Mouse (Mus musculus): ENCODE data around the gene Gpr183. TPM values are rescaled to one million over a fixed set of nuclear protein-coding genes. Genes with fewer than 3 reads are reported as not detected.

Gene Gpr183
- polyA plus RNA-seq, 1 experiment from 2014 or later, result 3.0 TPM

- no peak for ATAC-seq (ENCODE audit: insufficient number of reproducible peaks, insufficient read depth, low FRiP score, low TSS enrichment, low read depth)
- H3K36me3 ChIP-seq, result peaks cover 55% of the 10 kb centered on the region
Observed at GRCm38 (mm10) chr14:121996786-121997185, 31.8 kb upstream of the Gpr183 start.

GRCm38 (mm10) chr14:121995557-121995870 lies 30.5 kb upstream of the Gpr183 start:
- H3K36me3 ChIP-seq, result peaks cover 44% of the 10 kb centered on the region
- H3K27me3 ChIP-seq, result no peaks in the 10 kb centered on the region
- ATAC-seq (ENCODE audit: insufficient number of reproducible peaks, insufficient read depth, low FRiP score, low TSS enrichment, low read depth), result no peak
- H3K9me3 ChIP-seq, result no peaks in the 10 kb centered on the region
- no peak overlapping the region for H3K27ac ChIP-seq
- no peak overlapping the region for H3K9ac ChIP-seq (replicated peaks)
- no peak overlapping the region for H3K4me3 ChIP-seq (replicated peaks)
- WGBS, result 100% methylated on average over 1 of the region's 1 CpGs
- H3K4me2 ChIP-seq, result no peak overlapping the region
- H3K4me1 ChIP-seq (replicated peaks), result no peaks in the 10 kb centered on the region

More at GRCm38 (mm10) chr14:121996786-121997185, 31.8 kb upstream of the Gpr183 start:
- no peak overlapping the region for H3K4me2 ChIP-seq
- H3K27ac ChIP-seq, result no peak overlapping the region
- no peak overlapping the region for H3K9ac ChIP-seq (replicated peaks)
- no peaks in the 10 kb centered on the region for H3K27me3 ChIP-seq
- no peak overlapping the region for H3K4me3 ChIP-seq (replicated peaks)
- 86% methylated on average over 8 of the region's 8 CpGs for WGBS
- H3K4me1 ChIP-seq (replicated peaks), result no peaks in the 10 kb centered on the region
- H3K9me3 ChIP-seq, result no peaks in the 10 kb centered on the region

GRCm38 (mm10) chr14:121994846-121995556 lies 30.0 kb upstream of the Gpr183 start:
- H3K9ac ChIP-seq (replicated peaks), result no peak overlapping the region
- no peak overlapping the region for H3K27ac ChIP-seq
- 91% methylated on average over 7 of the region's 7 CpGs for WGBS
- no peak for ATAC-seq (ENCODE audit: insufficient number of reproducible peaks, insufficient read depth, low FRiP score, low TSS enrichment, low read depth)
- no peak overlapping the region for H3K4me3 ChIP-seq (replicated peaks)
- no peaks in the 10 kb centered on the region for H3K4me1 ChIP-seq (replicated peaks)
- H3K9me3 ChIP-seq, result no peaks in the 10 kb centered on the region
- no peaks in the 10 kb centered on the region for H3K27me3 ChIP-seq
- no peak overlapping the region for H3K4me2 ChIP-seq
- H3K36me3 ChIP-seq, result peaks cover 44% of the 10 kb centered on the region

GRCm38 (mm10) chr14:121994171-121994700 lies 29.2 kb upstream of the Gpr183 start:
- no peaks in the 10 kb centered on the region for H3K27me3 ChIP-seq
- H3K27ac ChIP-seq, result no peak overlapping the region
- 93% methylated on average over 17 of the region's 17 CpGs for WGBS
- no peaks in the 10 kb centered on the region for H3K9me3 ChIP-seq
- no peak for ATAC-seq (ENCODE audit: insufficient number of reproducible peaks, insufficient read depth, low FRiP score, low TSS enrichment, low read depth)
- no peaks in the 10 kb centered on the region for H3K4me1 ChIP-seq (replicated peaks)
- H3K4me3 ChIP-seq (replicated peaks), result no peak overlapping the region
- peaks cover 44% of the 10 kb centered on the region for H3K36me3 ChIP-seq
- H3K4me2 ChIP-seq, result no peak overlapping the region
- no peak overlapping the region for H3K9ac ChIP-seq (replicated peaks)

- WGBS, result 89% methylated on average over 4 of the region's 4 CpGs
Observed at GRCm38 (mm10) chr14:121993616-121994015, 28.6 kb upstream of the Gpr183 start.

GRCm38 (mm10) chr14:121992395-121993280 lies 27.6 kb upstream of the Gpr183 start:
- ATAC-seq (ENCODE audit: insufficient number of reproducible peaks, insufficient read depth, low FRiP score, low TSS enrichment, low read depth), result no peak
- Histone ChIP-seq H3K9me3 (no peaks in the 10 kb centered on the region), H3K4me1 (replicated peaks) (no peaks in the 10 kb centered on the region), H3K27me3 (no peaks in the 10 kb centered on the region), H3K9ac (replicated peaks) (no peak overlapping the region), H3K27ac (no peak overlapping the region), H3K4me2 (no peak overlapping the region), H3K4me3 (replicated peaks) (no peak overlapping the region), H3K36me3 (peaks cover 34% of the 10 kb centered on the region)
- 92% methylated on average over 13 of the region's 13 CpGs for WGBS

More at GRCm38 (mm10) chr14:121993616-121994015, 28.6 kb upstream of the Gpr183 start:
- ATAC-seq (ENCODE audit: insufficient number of reproducible peaks, insufficient read depth, low FRiP score, low TSS enrichment, low read depth), result no peak
- Histone ChIP-seq H3K4me1 (replicated peaks) (no peaks in the 10 kb centered on the region), H3K4me3 (replicated peaks) (no peak overlapping the region), H3K27ac (no peak overlapping the region), H3K9ac (replicated peaks) (no peak overlapping the region), H3K9me3 (no peaks in the 10 kb centered on the region), H3K4me2 (no peak overlapping the region), H3K36me3 (peaks cover 42% of the 10 kb centered on the region), H3K27me3 (no peaks in the 10 kb centered on the region)

GRCm38 (mm10) chr14:121991921-121992320 lies 26.9 kb upstream of the Gpr183 start:
- Histone ChIP-seq H3K4me3 (replicated peaks) (no peak overlapping the region), H3K27ac (no peak overlapping the region), H3K27me3 (no peaks in the 10 kb centered on the region), H3K9ac (replicated peaks) (no peak overlapping the region), H3K9me3 (no peaks in the 10 kb centered on the region), H3K4me2 (no peak overlapping the region), H3K4me1 (replicated peaks) (no peaks in the 10 kb centered on the region), H3K36me3 (peaks cover 29% of the 10 kb centered on the region)
- no peak for ATAC-seq (ENCODE audit: insufficient number of reproducible peaks, insufficient read depth, low FRiP score, low TSS enrichment, low read depth)

- Histone ChIP-seq H3K9ac (replicated peaks) (no peak overlapping the region), H3K4me1 (replicated peaks) (no peaks in the 10 kb centered on the region), H3K9me3 (no peaks in the 10 kb centered on the region), H3K4me2 (no peak overlapping the region), H3K36me3 (peaks cover 21% of the 10 kb centered on the region), H3K27ac (no peak overlapping the region), H3K4me3 (replicated peaks) (no peak overlapping the region), H3K27me3 (no peaks in the 10 kb centered on the region)
- ATAC-seq (ENCODE audit: insufficient number of reproducible peaks, insufficient read depth, low FRiP score, low TSS enrichment, low read depth), result no peak
- 86% methylated on average over 6 of the region's 6 CpGs for WGBS
Observed at GRCm38 (mm10) chr14:121990897-121991296, 25.9 kb upstream of the Gpr183 start.

- no peaks in the 10 kb centered on the region for H3K9me3 ChIP-seq
- no peak for ATAC-seq (ENCODE audit: insufficient number of reproducible peaks, insufficient read depth, low FRiP score, low TSS enrichment, low read depth)
- peaks cover 10% of the 10 kb centered on the region for H3K36me3 ChIP-seq
- no peak overlapping the region for H3K27ac ChIP-seq
- H3K27me3 ChIP-seq, result no peaks in the 10 kb centered on the region
- 91% methylated on average over 3 of the region's 3 CpGs for WGBS
- no peaks in the 10 kb centered on the region for H3K4me1 ChIP-seq (replicated peaks)
- H3K4me3 ChIP-seq (replicated peaks), result no peak overlapping the region
- no peak overlapping the region for H3K9ac ChIP-seq (replicated peaks)
- no peak overlapping the region for H3K4me2 ChIP-seq
Observed at GRCm38 (mm10) chr14:121989869-121990268, 24.9 kb upstream of the Gpr183 start.

- Histone ChIP-seq H3K4me1 (replicated peaks) (no peaks in the 10 kb centered on the region), H3K4me2 (no peak overlapping the region), H3K9me3 (no peaks in the 10 kb centered on the region), H3K36me3 (peaks cover 5% of the 10 kb centered on the region), H3K9ac (replicated peaks) (no peak overlapping the region), H3K27me3 (no peaks in the 10 kb centered on the region), H3K27ac (no peak overlapping the region), H3K4me3 (replicated peaks) (no peak overlapping the region)
- no peak for ATAC-seq (ENCODE audit: insufficient number of reproducible peaks, insufficient read depth, low FRiP score, low TSS enrichment, low read depth)
- WGBS, result 98% methylated on average over 3 of the region's 3 CpGs
Observed at GRCm38 (mm10) chr14:121989331-121989730, 24.3 kb upstream of the Gpr183 start.

- Histone ChIP-seq H3K36me3 (no peaks in the 10 kb centered on the region), H3K4me3 (replicated peaks) (no peak overlapping the region), H3K27ac (no peak overlapping the region), H3K9ac (replicated peaks) (no peak overlapping the region), H3K27me3 (no peaks in the 10 kb centered on the region), H3K9me3 (no peaks in the 10 kb centered on the region), H3K4me2 (no peak overlapping the region), H3K4me1 (replicated peaks) (no peaks in the 10 kb centered on the region)
- 80% methylated on average over 4 of the region's 4 CpGs for WGBS
- ATAC-seq (ENCODE audit: insufficient number of reproducible peaks, insufficient read depth, low FRiP score, low TSS enrichment, low read depth), result no peak
Observed at GRCm38 (mm10) chr14:121987691-121988090, 22.7 kb upstream of the Gpr183 start.

All from limb, embryonic 12.5 days (tissue).